Mouse (Mus musculus) cerebellum, adult 2 months (tissue): ENCODE measurements around the gene Ankrd6.

Experiments used
- CTCF ChIP-seq: fragments of 200-500 bp; IDR thresholded peaks from 2 replicates; pipeline ENCODE4 v1.5.1; 2011; ENCODE audit warnings: low read depth, mild to moderate bottlenecking, control low read depth, low read length, moderate library complexity, borderline replicate concordance; ENCODE audit not compliant: insufficient read depth
- POLR2A ChIP-seq: fragments of 200-500 bp; IDR thresholded peaks from 2 replicates; pipeline ENCODE4 v1.6.1; 2011; ENCODE audit warnings: low read length, control low read depth, borderline replicate concordance; ENCODE audit not compliant: insufficient read depth

DNA sequence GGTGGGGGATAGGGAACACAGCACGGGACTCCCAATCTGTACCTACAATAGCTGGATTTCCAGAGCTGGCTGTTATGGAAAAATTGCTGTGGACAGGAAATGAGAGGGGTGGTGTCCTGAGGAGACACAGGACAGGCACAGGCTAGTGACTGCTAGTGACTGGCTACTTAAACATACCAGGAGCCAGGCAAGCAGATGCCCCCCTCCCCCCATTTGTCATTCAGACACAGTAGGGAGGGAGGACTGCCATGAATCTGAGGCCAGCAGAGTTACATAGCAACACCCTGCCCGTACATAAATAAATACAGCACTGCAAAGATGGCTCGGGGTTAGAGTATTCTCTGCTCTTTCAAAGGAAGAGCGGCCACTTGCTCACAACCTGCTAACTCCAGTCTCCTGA is 3.0 kb downstream of the Ankrd6 start:
- no peak for TF ChIP-seq POLR2A
- no peak for TF ChIP-seq CTCF
